Mouse (Mus musculus): ENCODE data around the gene Tst.

GRCm38 (mm10) chr15:78355548-78355947 is 50.2 kb downstream of the Tst start:
- TF ChIP-seq CTCF (IDR thresholded peaks at IDR 0.05; ENCODE audit: control insufficient read depth, insufficient read depth, low read length): no peak
- TF ChIP-seq POLR2A (IDR thresholded peaks at IDR 0.05; ENCODE audit: borderline replicate concordance, control insufficient read depth, low read depth, low read length): no peak

All from bone marrow, adult 2 months (tissue).